Mouse (Mus musculus): ENCODE data around the gene Zfp868.
"Not testable (repeated sequence)": the region's sequence is repeated elsewhere in the genome, so short reads cannot be mapped to it uniquely, and the experiment has no call there.

Zfp868 gene

GRCm38 (mm10) chr8:69625095-69625789, at the start of gene Zfp868:
TSS of gene Zfp868 (minus strand) at chr8:69625548.
- DNase-seq (ENCODE audit: low read depth), result peak; percentile 99

- not testable (repeated sequence) for DNase-seq (ENCODE audit: low read depth)
These were observed 39.7 kb upstream of the Zfp868 start for GRCm38 (mm10) chr8:69665051-69665450.

GRCm38 (mm10) chr8:69661294-69661693, 35.9 kb upstream of the Zfp868 start:
- DNase-seq (ENCODE audit: low read depth), result no peak

GRCm38 (mm10) chr8:69654358-69654981, 29.1 kb upstream of the Zfp868 start, which contains the start of gene Zfp964:
TSS of gene Zfp964 (plus strand) at chr8:69654479.
- DNase-seq (ENCODE audit: low read depth), result peak; percentile 84

GRCm38 (mm10) chr8:69653808-69654357, 28.5 kb upstream of the Zfp868 start:
- no peak for DNase-seq (ENCODE audit: low read depth)

GRCm38 (mm10) chr8:69618078-69618477, 7.3 kb downstream of the Zfp868 start:
- DNase-seq (ENCODE audit: low read depth), result no peak

GRCm38 (mm10) chr8:69614687-69615086, 10.7 kb downstream of the Zfp868 start:
- DNase-seq (ENCODE audit: low read depth), result peak; percentile 42

GRCm38 (mm10) chr8:69597598-69597997, 27.8 kb downstream of the Zfp868 start:
- DNase-seq (ENCODE audit: low read depth), result not testable (repeated sequence)

GRCm38 (mm10) chr8:69584611-69585202, 40.6 kb downstream of the Zfp868 start:
- no peak for DNase-seq (ENCODE audit: low read depth)

- not testable (repeated sequence) for DNase-seq (ENCODE audit: low read depth)
These were observed 41.1 kb downstream of the Zfp868 start for GRCm38 (mm10) chr8:69584201-69584600.
